Mouse (Mus musculus): ENCODE results near the gene Drosha.

DNA sequence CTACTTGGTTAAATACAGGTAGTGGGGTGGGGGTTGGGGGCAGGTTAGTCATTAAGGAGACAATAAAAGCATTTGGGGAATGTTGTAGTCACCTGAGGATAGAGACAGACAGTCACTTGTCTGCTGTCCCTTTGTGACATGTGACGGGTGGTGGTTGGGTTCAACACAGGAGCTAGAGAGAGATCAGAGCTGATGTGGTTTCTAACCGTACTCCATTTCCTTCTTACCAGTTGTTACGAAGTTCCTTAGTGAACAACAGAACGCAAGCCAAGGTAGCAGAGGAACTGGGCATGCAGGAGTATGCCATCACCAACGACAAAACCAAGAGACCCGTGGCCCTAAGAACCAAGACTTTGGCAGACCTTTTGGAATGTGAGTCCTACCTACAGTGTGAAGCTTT, 99.2 kb downstream of the Drosha start:
- TF ChIP-seq CTCF (IDR thresholded peaks at IDR 0.05; ENCODE audit: low read depth, low read length): no peak
- TF ChIP-seq POLR2A (IDR thresholded peaks at IDR 0.05; ENCODE audit: borderline replicate concordance, low read depth, low read length): no peak

Measured in bone marrow macrophage, adult 2 months (primary cell).